Mouse (Mus musculus): Measurements from ENCODE around the gene Olfr943. TPM values are rescaled to one million over a fixed set of nuclear protein-coding genes. Genes with fewer than 3 reads are reported as not detected.

Olfr943 gene
- not detected for polyA plus RNA-seq (2014; fragmentation: Illumina TruSeq; extraction: RNeasy Lipid Tissue Mini Kit (QIAGEN cat#74804); ENCODE audit: low read depth, low replicate concordance)

GRCm38 (mm10) chr9:39166004-39166403, at the start of gene Olfr943:
TSS of gene Olfr943 (plus strand) at chr9:39166304.

GRCm38 (mm10) chr9:39127831-39128230, 38.3 kb upstream of the Olfr943 start, which contains the start of gene Olfr27:
TSS of gene Olfr27 (plus strand) at chr9:39128131.

GRCm38 (mm10) chr9:39201620-39202019, 35.5 kb downstream of the Olfr943 start, which contains the start of gene Olfr944:
TSS of gene Olfr944 (plus strand) at chr9:39201920.

Other genes with a start within 250 kb of the Olfr943 start
- not detected for gene Olfr930, start 236.5 kb upstream of the Olfr943 start, polyA plus RNA-seq (2014; fragmentation: Illumina TruSeq; extraction: RNeasy Lipid Tissue Mini Kit (QIAGEN cat#74804); ENCODE audit: low read depth, low replicate concordance)
- not detected for gene Olfr933, start 194.0 kb upstream of the Olfr943 start, polyA plus RNA-seq (2014; fragmentation: Illumina TruSeq; extraction: RNeasy Lipid Tissue Mini Kit (QIAGEN cat#74804); ENCODE audit: low read depth, low replicate concordance)
- gene Olfr934, start 178.0 kb upstream of the Olfr943 start, polyA plus RNA-seq (2014; fragmentation: Illumina TruSeq; extraction: RNeasy Lipid Tissue Mini Kit (QIAGEN cat#74804); ENCODE audit: low read depth, low replicate concordance) = not detected
- not detected for gene Olfr935, start 166.6 kb upstream of the Olfr943 start, polyA plus RNA-seq (2014; fragmentation: Illumina TruSeq; extraction: RNeasy Lipid Tissue Mini Kit (QIAGEN cat#74804); ENCODE audit: low read depth, low replicate concordance)
- gene Olfr146, start 142.9 kb upstream of the Olfr943 start, polyA plus RNA-seq (2014; fragmentation: Illumina TruSeq; extraction: RNeasy Lipid Tissue Mini Kit (QIAGEN cat#74804); ENCODE audit: low read depth, low replicate concordance) = not detected
- gene Olfr937, start 101.4 kb upstream of the Olfr943 start, polyA plus RNA-seq (2014; fragmentation: Illumina TruSeq; extraction: RNeasy Lipid Tissue Mini Kit (QIAGEN cat#74804); ENCODE audit: low read depth, low replicate concordance) = not detected
- not detected for gene Olfr938, start 87.4 kb upstream of the Olfr943 start, polyA plus RNA-seq (2014; fragmentation: Illumina TruSeq; extraction: RNeasy Lipid Tissue Mini Kit (QIAGEN cat#74804); ENCODE audit: low read depth, low replicate concordance)
- not detected for gene Olfr27, start 38.2 kb upstream of the Olfr943 start, polyA plus RNA-seq (2014; fragmentation: Illumina TruSeq; extraction: RNeasy Lipid Tissue Mini Kit (QIAGEN cat#74804); ENCODE audit: low read depth, low replicate concordance)
- not detected for gene Olfr944, start 35.6 kb downstream of the Olfr943 start, polyA plus RNA-seq (2014; fragmentation: Illumina TruSeq; extraction: RNeasy Lipid Tissue Mini Kit (QIAGEN cat#74804); ENCODE audit: low read depth, low replicate concordance)
- not detected for gene Olfr1537, start 83.7 kb downstream of the Olfr943 start, polyA plus RNA-seq (2014; fragmentation: Illumina TruSeq; extraction: RNeasy Lipid Tissue Mini Kit (QIAGEN cat#74804); ENCODE audit: low read depth, low replicate concordance)
- gene Olfr945, start 110.5 kb downstream of the Olfr943 start, polyA plus RNA-seq (2014; fragmentation: Illumina TruSeq; extraction: RNeasy Lipid Tissue Mini Kit (QIAGEN cat#74804); ENCODE audit: low read depth, low replicate concordance) = not detected
- gene Olfr948, start 159.7 kb downstream of the Olfr943 start, polyA plus RNA-seq (2014; fragmentation: Illumina TruSeq; extraction: RNeasy Lipid Tissue Mini Kit (QIAGEN cat#74804); ENCODE audit: low read depth, low replicate concordance) = not detected
- gene Olfr951, start 221.1 kb downstream of the Olfr943 start, polyA plus RNA-seq (2014; fragmentation: Illumina TruSeq; extraction: RNeasy Lipid Tissue Mini Kit (QIAGEN cat#74804); ENCODE audit: low read depth, low replicate concordance) = not detected

Data from adrenal gland, adult 10 weeks (tissue).